Mouse (Mus musculus) gastrocnemius, postnatal 36 days (tissue): ENCODE data around the gene Pacrg. TPM values are rescaled to one million over a fixed set of nuclear protein-coding genes. Genes with fewer than 3 reads are reported as not detected.

ENCODE experiments used
- DNase-seq, 2 experiments: peaks; one replicate each; pipeline ENCODE4 v3.0.0; 2022
- intact Hi-C: fragments of 180-260 bp; cut with DNase I; formaldehyde crosslinking; loops from one replicate; pipeline ENCODE4 v1.15.1; 2025
- total RNA-seq, 2 experiments: library from RNA; stranded (reverse); gene quantifications; 2 replicates each; pipeline ENCODE4 v1.2.3; 2021

Gene Pacrg
- total RNA-seq, 2 experiments from 2014 or later = 1.6 to 2.0 TPM

- intact Hi-C loops = loop anchor here (5.0 kb wide), 1 partner anchor 95 kb away; no protein-coding TSS in a partner anchor
- DNase-seq = no peak
Observed at GRCm38 (mm10) chr17:10392342-10393034, 447.6 kb downstream of the Pacrg start.

GRCm38 (mm10) chr17:10390232-10391172, 449.6 kb downstream of the Pacrg start:
- intact Hi-C loops = loop anchor here (2.0 to 5.0 kb wide), 3 partner anchors 60 to 97 kb away; partner anchors contain the start of gene Qk
- peak; percentile 63 to 70 for DNase-seq

- intact Hi-C loops = loop anchor here (2.0 to 5.0 kb wide), 3 partner anchors 61 to 98 kb away; partner anchors contain the start of gene Qk
- no peak for DNase-seq
Observed at GRCm38 (mm10) chr17:10389740-10390139, 450.4 kb downstream of the Pacrg start.

DNA sequence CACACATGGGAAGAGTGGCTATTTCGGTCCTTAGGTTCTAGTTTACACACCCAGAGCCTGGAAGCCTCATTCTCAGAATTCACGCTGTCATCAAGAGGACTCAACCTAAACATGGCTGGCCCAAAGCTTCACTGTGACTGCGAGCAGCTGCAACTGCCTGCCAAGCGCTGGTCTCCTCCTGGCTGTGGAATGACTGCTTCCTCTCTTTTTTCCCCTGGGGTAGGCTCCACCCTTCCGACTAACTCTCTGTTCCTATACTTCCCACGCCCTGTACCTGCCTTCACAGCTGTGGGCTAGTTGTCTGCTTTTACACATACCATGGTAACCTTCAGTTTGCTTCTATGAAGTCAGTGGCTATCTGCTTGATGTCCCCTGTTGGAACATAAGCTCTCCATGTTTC, 453.6 kb downstream of the Pacrg start:
- intact Hi-C loops = no loop called here
- no peak for DNase-seq

DNA sequence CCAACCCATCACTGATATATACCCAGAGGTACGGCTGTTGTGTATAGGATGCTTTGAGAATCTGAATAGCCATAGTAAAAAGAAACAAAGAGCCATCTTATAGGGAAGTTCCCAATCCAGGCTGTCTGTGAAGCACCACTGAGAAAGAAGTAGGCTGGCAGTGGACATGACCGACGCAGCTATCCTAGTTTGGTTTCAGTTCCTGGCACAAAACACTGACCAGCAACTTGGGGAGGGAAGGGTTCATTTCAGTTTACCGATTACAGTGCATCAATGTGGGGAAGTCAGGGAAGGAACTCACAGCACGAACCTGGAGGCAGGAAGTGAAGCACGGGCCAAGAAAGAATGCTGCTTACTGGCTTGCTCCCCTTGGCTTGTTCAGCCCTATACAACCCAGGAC, 456.7 kb downstream of the Pacrg start:
- intact Hi-C loops = no loop called here
- no peak for DNase-seq

DNA sequence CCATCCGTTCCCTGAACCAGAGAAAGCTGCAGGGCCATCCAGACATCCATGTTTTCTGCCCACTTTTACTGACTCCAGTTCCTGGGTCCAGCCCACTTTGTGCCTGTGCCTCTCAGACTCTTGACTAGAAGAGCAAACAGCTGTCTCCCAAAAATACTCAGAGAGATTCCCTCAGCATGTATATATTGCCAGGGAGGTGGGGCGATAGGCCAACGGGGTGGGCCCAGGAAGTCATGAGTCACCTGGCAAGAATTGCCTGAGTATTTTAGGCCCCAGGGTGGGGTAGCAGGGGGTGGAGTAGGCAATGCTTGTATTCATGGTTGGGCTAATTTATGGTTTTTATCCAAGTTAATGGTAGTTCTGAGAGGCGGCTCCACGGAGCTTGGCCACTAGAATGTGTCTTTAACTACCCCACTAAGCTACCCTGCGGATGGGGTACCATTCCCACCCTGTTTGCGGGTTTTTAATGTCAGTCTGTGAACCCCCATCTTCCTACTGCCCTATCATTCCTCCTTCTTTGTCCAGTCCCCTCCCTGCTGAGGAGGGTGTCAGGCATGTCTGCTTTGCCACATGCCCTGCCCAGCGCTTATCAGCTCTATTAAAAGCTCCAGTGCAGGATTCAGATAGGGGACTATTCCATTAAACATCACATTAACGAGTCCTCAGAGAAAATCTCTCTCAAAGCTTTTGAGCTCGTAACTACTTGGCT, 461.5 kb downstream of the Pacrg start:
- intact Hi-C loops = no loop called here
- peak; percentile 42 to 56 for DNase-seq

DNA sequence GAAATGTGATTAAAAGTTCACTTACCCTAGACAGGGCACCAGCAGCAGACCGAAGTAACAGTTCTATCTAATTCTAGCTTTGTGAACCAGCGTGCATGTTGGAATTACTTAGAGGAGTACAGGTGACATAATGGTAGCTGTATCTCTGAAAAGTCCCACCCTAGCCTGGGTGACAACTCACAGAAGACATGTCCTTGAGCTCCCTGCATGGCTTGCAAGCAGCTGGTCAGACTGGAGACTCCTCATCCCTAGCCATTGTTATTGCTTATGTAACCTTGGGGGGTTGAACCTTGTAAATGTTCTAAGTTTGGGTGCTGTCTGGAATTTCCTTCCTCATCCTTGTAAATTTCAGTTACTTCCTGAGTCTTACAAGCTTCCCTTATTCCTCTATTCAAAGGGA, 462.5 kb downstream of the Pacrg start:
- no peak for DNase-seq
- intact Hi-C loops = no loop called here

GRCm38 (mm10) chr17:10374316-10374715, 465.8 kb downstream of the Pacrg start:
- DNase-seq = no peak
- intact Hi-C loops = no loop called here

GRCm38 (mm10) chr17:10373727-10374126, 466.4 kb downstream of the Pacrg start:
- intact Hi-C loops = no loop called here

DNA sequence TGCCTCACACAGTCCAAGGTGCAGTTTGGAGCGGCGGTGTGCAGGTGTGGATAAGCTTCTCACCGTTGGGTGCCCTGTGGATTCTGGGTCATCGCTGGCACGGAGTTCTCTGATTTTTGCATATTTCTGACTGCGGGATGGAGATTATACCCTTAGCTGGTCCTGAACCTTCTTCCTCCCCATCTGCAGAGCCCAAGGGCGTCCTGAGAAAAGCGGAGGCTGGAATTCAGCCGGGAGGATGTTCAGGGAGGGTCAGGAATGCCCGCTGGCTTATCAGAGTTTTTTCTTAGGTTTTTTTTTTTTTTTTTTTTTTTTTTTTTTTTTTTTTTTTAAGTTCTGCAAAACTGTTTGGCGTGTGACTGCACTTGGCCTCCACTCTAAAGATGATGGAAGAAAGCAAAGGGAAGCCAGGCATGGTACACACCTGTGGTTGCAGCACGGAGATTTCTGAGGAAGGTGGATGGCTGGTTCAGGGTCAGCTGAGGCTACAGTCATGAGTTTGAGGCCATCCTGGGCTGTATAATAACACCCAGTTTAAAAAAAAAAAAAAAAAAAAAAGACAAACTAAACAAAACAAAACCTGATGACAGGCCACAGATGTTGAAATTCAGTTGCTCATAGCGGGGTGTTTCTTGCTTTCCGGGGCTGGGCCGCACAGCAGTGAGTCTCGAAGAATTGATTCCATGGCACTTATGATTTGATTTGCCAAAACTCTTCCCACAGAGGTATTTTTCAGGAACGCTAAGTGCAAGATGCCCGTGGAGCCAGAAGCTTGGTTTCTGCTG, 467.9 kb downstream of the Pacrg start:
- intact Hi-C loops = no loop called here
- DNase-seq = no peak

More at GRCm38 (mm10) chr17:10373727-10374126, 466.4 kb downstream of the Pacrg start:
- DNase-seq = no peak

GRCm38 (mm10) chr17:10371472-10371871, 468.6 kb downstream of the Pacrg start:
- no peak for DNase-seq
- intact Hi-C loops = no loop called here

DNA sequence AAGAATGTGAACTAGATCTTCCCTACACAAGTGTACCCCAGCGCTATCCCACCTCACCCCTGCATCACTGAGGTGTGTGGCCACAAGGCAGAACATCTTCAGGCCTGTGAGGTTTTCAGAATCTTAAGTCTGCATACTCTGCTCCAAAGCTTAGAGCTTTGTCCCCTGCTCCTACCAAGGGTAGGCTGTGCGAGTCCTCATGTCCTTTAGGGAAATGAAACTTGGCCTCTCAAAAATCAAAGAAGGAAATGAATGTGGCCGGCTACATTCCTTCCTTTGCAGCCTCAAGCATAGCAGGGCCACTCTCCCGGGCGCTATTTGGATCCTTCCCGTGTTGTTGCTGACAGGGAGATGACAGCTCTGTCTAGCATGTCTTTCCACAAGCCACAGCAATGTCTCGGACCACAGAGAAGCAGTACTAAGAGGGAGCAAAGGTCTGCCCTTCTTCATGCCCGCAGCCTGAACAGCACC, 469.4 kb downstream of the Pacrg start:
- intact Hi-C loops = no loop called here
- no peak for DNase-seq

DNA sequence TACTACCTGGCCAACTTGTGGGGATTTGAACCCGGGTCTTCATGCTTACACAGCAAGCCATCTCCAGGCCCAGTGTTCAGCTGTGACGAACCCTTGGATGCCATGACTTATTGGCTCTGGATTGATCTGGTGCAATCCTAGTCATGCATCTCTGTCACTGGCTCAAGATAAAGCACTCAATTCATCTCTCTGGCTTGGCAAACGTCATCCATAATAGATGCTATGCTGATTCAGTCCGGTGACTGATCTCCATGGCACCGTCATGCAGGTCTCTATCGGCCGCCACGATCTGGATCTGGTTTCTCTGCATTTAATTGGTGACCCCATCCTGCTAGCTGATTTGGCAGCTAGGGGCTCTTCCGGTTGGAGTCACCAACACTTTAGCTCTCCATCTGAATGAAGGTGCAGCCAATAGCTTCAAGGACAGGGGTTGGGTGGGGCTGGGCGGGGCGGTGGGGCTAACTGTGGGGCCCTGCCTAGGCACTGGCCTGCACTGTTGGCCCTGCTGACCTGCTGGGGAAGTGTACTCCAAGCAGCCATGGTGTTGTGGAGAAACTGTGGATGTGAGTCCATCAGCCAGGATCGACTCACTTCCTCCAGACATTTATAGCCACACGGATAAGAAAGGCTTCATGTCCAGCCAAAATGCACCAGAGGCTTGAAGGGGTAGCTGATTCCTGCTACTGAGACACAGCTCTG, 470.0 kb downstream of the Pacrg start:
- intact Hi-C loops = no loop called here

DNA sequence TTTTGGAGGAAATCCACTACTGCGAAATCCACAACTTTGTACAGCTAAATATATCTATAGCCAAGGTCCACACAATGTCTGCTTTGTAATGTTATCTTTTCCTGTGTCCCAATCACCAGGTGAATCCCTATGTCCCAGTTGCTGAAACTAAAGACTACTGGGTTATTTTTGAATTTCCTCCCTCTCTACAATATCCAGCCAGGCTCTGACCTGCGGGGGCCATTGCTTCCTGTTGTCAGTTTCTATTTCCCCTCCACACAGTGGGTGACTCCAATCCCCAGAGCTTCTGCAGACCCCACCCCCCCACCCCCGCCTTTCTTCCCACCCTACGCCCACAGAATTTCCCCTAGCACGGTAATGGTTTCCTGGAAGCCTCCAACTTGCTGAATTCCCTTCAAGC, 473.1 kb downstream of the Pacrg start:
- no peak for DNase-seq
- intact Hi-C loops = no loop called here

More for the DNA sequence above, 470.0 kb downstream of the Pacrg start:
- DNase-seq = no peak

DNA sequence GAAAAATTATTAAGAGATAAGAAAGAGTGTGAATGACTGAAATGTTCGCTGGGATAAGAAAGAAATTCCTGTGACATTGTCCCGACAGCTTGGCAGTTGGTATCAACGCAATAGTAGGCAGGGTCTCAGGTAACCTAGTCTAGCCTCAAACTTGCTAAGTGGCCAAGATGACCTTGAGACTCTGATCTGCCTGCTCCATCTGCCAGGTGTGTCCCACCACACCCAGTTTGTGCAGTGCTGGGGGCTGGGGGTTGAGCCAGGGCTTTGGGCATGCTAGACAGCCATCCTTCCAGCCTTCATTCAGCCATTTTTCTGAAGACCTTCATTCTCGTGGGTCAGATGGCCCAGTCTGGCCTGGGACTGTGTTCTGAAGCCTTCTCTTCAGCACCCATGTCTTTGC, 473.5 kb downstream of the Pacrg start:
- DNase-seq = no peak
- intact Hi-C loops = no loop called here

- no peak for DNase-seq
- intact Hi-C loops = no loop called here
Observed at GRCm38 (mm10) chr17:10365501-10366482, 474.3 kb downstream of the Pacrg start.

GRCm38 (mm10) chr17:10363151-10363550, 477.0 kb downstream of the Pacrg start:
- no peak for DNase-seq
- intact Hi-C loops = no loop called here

DNA sequence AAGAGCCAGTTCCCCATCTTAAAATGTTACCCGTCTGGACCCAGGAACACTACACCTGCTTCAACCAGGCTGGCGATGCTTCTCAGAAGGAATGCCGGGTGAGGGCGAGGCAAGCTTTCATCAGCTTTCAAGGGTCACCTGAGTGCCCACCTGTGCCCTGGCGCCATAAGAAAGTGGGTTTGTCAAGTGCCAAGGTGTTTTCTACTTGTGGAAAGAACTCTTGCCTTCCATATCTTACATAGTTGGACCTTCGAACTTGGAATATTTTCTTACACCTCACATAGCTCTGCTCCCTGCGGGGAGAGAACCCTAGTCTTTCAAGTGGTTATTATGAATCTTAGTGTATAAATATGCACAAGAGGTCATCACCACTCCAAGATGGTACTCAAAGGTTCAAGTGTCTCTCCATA, 478.2 kb downstream of the Pacrg start:
- no peak for DNase-seq
- intact Hi-C loops = no loop called here
